Mouse (Mus musculus): ENCODE measurements around the gene Mcts1.

DNA sequence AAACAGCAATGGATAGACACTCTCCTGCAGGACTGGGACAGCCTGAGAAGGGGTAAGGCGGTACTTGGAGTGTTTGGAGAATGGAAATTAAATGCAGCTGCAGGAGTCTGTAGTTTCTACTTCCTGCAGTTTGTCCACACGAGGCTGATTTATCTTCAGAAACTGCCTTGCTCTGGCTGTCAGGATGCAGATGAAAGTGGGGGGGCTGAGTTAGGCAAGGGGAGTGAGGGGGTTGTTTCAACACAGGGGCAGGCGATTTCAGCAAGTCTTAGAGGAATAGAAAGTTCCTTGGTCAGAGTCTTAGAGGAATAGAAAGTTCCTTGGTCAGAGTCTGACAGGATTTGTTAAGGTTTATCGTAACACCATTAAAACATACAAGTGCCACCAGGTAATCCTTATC lies 41.8 kb downstream of the Mcts1 start:
- TF ChIP-seq CTCF (IDR thresholded peaks at IDR 0.05; ENCODE audit: insufficient read depth, low read depth, low read length): no peak
- TF ChIP-seq POLR2A (IDR thresholded peaks at IDR 0.05; ENCODE audit: insufficient read depth, low read depth, low read length): no peak

Data from olfactory bulb, adult 2 months (tissue).